Mouse (Mus musculus): ENCODE measurements around the gene Dcaf6.

DNA sequence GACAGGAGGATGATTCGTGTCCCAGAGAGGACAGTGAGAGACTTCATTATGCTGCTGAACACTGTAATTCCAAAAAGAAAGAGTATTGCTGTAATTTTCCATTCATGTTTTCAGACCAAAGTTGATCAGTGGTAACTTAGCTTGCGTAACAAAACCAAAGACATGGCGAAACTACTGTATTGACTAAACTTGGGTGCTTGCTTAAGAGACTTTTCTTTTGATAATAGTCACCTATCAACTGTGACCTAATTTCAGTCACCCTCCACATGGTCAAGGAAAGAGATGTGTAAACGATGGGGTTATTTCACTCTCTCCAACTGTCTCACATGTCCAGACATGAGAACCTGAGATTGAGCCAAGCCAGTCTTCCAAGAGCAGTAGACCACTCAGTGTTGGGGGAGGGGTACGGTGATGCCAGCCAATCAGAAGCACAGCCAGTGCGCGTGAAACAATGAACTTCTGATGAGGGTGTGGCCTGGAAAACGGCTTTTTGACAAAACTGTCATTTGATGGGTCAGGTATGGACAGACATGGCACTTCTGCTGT is 24.5 kb upstream of the Dcaf6 start, which contains the start of gene Adcy10:
- TF ChIP-seq CTCF (IDR thresholded peaks at IDR 0.05; ENCODE audit: low read depth, low read length) (no peak), POLR2A (IDR thresholded peaks at IDR 0.05; ENCODE audit: borderline replicate concordance, low read depth, low read length) (no peak)
